Mouse (Mus musculus): ENCODE measurements around the gene Fam131a.

DNA sequence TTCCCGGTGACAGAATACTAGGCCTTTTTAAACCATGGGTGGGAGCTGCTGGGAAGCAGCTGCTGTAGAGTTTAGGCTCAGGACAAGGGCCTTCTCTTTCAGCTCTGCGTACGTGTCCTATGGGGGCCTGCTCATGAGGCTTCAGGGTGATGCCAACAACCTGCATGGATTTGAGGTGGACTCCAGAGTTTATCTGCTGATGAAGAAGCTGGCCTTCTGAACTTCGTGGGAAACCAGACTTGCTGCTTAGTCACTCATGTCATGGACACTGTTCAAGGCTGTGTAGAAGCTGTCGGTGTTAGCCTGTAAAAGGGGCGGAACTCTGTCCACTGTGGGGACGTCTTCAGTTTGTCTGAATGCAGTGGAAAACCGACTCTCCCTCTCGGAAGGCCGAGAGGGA, 28.8 kb downstream of the Fam131a start:
- TF ChIP-seq ZKSCAN1 (IDR thresholded peaks at IDR 0.05; ENCODE audit: low read depth, low read length) (no peak), TCF12 (IDR thresholded peaks at IDR 0.05; ENCODE audit: low read depth, low read length) (no peak), POLR2A (IDR thresholded peaks at IDR 0.05; ENCODE audit: control insufficient read depth in 1 of 2, insufficient read depth in 1 of 2, low read depth in 1 of 2, low read length in 2 of 2, poor library complexity in 1 of 2) (no peak), CTCF (IDR thresholded peaks at IDR 0.05 in 2 of 3, conservative IDR thresholded peaks at IDR 0.05 in 1 of 3; ENCODE audit: control insufficient read depth in 1 of 3, insufficient read depth in 1 of 3, low read depth in 2 of 3, low read length in 3 of 3, poor library complexity in 1 of 3, severe bottlenecking in 1 of 3) (no peak), E2F4 (IDR thresholded peaks at IDR 0.05; ENCODE audit: borderline replicate concordance, low read depth, low read length) (no peak), USF1 (IDR thresholded peaks at IDR 0.05; ENCODE audit: low read depth, low read length) (no peak), MAX (IDR thresholded peaks at IDR 0.05; ENCODE audit: low read length) (no peak), ETS1 (IDR thresholded peaks at IDR 0.05; ENCODE audit: low read depth, low read length) (no peak), MAFK (IDR thresholded peaks at IDR 0.05; ENCODE audit: borderline replicate concordance, low read depth, low read length) (no peak), SIN3A (IDR thresholded peaks at IDR 0.05; ENCODE audit: low read length) (no peak), HCFC1 (IDR thresholded peaks at IDR 0.05; ENCODE audit: low read depth, low read length) (no peak), SMC3 (IDR thresholded peaks at IDR 0.05; ENCODE audit: low read depth, low read length) (no peak)

All from MEL (cell line).